Mouse (Mus musculus) embryonic fibroblast, embryonic 13.5 days (primary cell): Measurements from ENCODE around the gene Srpr.

Experiments
- CTCF ChIP-seq: IDR thresholded peaks from 2 replicates; pipeline ENCODE4 v1.5.1; 2011; ENCODE audit warnings: mild to moderate bottlenecking, control low read depth, low read length, moderate library complexity, borderline replicate concordance; ENCODE audit not compliant: insufficient read depth
- POLR2A ChIP-seq: IDR thresholded peaks from 2 replicates; pipeline ENCODE4 v1.6.1; 2011; ENCODE audit warnings: low read depth, mild to moderate bottlenecking, control low read depth, low read length, moderate library complexity

GRCm38 (mm10) chr9:35182832-35183231 lies 17.1 kb upstream of the Srpr start:
- TF ChIP-seq CTCF (no peak), POLR2A (no peak)
